Mouse (Mus musculus): ENCODE measurements around the gene Brd1. TPM values are rescaled to one million over a fixed set of nuclear protein-coding genes. Genes with fewer than 3 reads are reported as not detected.
A peak's percentile ranks its signal among the peaks of the same experiment; 100 is the strongest.
"Not testable (repeated sequence)": the region's sequence is repeated elsewhere in the genome, so short reads cannot be mapped to it uniquely, and the experiment has no call there.

Gene Brd1
- 10 to 100 TPM; 51.7 to 58.7 TPM for total RNA-seq (2021)
- long read RNA-seq, full-length matches to known transcripts, result 2 of 30 reads
- long read RNA-seq, partial matches to known transcripts, result 13 of 30 reads
- long read RNA-seq, other reads (novel, unspliced or antisense), result 15 of 30 reads

DNA sequence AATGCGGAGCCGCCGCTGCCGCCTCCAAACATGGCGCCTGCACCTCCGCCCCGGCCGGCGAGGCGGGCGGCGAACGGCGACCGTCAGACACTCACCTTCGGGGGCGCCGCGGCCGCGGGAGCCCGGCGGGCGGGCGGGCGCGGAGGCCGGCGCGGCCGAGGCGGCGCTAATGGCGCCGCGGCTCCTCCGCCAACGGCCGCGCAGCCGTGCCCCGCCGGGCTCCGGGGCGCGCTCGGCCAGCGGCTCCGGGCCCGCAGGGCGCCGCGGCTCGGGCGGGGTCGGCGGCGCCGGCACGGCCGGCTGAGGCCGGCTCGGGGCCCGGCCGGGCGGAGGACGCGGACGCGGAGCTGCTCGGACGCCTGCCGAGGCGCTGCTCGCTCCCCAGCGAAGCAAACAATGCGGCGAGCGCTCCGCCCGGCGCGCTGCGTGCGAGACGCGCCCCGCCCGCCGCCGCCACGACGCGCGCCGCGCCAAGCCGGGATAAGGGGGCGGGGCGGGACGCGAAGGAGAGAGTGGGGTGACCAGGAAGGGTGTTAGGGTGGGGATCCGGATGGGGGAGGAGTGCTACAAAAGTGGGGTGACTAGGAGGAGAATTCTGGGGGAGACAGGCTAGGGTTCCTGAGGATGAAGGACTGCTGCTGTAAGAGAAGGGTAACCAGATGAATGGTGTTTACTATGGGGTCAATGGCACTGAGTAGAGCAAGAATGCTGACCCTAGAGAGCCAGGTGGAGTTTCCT, at the start of gene Brd1:
Brd1 (minus strand) TSS at position 400 of the 738 bp plus-strand sequence.
- peak; percentile 77 to 87 for DNase-seq (ENCODE audit: low spot score in 2 of 2)

- DNase-seq (ENCODE audit: low spot score in 2 of 2), result not testable (repeated sequence)
These were observed 40.6 kb upstream of the Brd1 start for GRCm38 (mm10) chr15:88774630-88775029.

DNA sequence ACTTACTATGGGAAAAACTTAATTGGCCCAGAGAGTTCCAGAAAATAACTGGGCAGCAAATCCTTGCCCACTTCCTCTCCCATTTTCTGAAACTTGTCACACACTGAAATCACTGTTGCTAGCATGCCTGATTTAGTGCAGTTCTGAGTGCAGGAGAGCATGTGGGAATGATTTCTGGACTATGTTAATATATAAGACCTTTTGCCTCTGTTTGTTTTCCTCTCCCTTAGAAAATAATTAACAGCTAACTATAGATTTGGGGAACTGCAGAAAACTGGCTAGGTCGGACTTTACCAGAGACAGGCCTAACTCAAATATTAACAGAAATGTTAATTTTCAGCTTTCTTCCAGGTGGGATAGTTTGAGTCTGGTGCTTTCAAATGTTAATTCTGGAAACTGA, 34.5 kb upstream of the Brd1 start:
- DNase-seq (ENCODE audit: low spot score in 2 of 2), result no peak

DNA sequence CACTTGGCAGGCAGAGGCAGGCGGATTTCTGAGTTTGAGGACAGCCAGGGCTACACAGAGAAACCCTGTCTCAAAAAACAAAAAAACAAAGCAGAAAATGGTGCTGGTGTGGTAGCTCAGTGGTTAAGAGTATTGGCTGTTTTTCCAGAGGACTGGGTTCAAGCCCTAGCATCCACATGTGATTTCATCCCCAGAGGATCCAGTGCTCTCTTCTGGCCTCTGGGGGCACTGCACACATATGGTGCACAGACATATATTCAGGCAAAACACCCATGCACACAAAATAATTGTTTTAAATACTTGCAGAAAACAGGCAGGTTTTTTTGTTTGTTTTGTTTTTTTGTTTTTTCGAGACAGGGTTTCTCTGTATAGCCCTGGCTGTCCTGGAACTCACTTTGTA, 32.1 kb upstream of the Brd1 start:
- not testable (repeated sequence) for DNase-seq (ENCODE audit: low spot score in 2 of 2)

- no peak for DNase-seq (ENCODE audit: low spot score in 2 of 2)
These were observed 27.5 kb upstream of the Brd1 start for GRCm38 (mm10) chr15:88761551-88761950.

GRCm38 (mm10) chr15:88758061-88758460, 24.0 kb upstream of the Brd1 start:
- DNase-seq (ENCODE audit: low spot score in 2 of 2), result no peak

GRCm38 (mm10) chr15:88755761-88756160, 21.7 kb upstream of the Brd1 start:
- DNase-seq (ENCODE audit: low spot score in 2 of 2), result no peak

DNA sequence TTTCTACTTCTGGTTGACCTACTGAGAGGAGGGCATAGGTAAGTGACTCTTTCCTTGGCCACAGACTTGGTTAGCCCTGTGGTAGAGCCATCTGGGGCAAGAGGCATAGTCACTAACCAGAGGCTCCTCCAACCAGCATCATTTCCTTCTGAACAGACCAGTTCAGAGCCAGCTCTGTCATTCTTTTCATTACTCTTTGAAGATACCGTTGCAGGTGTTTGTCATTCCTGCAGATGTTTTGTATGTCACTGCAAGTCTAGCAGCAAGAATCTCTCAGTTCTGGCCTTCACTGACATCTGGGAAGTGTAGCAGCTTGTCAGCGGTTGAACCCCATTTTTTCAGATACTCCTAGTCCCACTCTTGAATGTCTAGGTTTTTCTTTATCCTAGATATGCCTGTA, 20.9 kb upstream of the Brd1 start:
- DNase-seq (ENCODE audit: low spot score in 2 of 2), result no peak

GRCm38 (mm10) chr15:88752403-88752733, 18.3 kb upstream of the Brd1 start:
- no peak for DNase-seq (ENCODE audit: low spot score in 2 of 2)

- peak; percentile 50 to 59 for DNase-seq (ENCODE audit: low spot score in 2 of 2)
These were observed 17.8 kb upstream of the Brd1 start, which contains the start of gene Zbed4 for GRCm38 (mm10) chr15:88751564-88752402. Zbed4 (plus strand) TSS chr15:88751660.

DNA sequence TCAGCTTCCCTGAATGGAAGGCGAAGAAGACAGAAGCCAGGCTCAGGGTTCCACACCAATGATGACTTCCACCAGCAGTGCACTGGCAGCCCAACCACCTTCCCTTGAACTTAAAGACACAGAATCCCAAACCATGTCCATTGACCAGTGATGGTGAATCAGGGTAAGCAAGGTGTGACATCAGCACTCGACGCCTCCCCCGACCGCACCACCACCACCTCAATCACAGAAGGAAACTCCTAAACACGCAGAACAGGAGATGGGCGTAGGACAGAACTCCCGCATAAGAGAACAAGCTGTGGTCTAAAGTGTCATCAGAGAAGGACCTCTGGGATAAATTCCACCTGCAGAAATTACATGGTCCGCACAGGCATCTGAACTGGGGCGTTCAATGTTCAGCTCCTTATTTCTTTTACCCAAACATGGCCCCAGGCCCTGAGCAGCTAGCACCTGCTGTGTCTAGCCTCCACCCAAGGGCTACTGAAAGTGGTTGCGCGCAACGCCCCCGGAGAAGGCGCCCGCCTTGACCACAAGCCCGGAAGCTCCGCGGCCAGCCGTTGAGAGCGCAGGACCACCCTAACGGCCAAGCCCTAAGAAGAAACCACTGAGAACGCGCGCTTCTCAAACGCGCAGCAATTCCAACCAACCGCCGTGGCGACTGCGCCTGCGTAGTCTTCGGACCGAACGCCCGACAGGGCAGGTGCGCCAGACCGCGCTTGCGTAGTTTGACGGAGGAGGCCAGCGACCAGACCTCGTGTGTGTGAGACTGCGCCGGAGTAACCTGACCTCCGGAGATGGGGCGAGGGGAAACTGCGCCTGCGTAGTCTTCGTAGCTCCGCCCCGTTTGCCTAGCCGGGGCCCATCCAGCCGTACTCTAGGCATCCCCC, 16.9 kb upstream of the Brd1 start:
- peak; percentile 97 to 98 for DNase-seq (ENCODE audit: low spot score in 2 of 2)

- no peak for DNase-seq (ENCODE audit: low spot score in 2 of 2)
These were observed 16.0 kb upstream of the Brd1 start for GRCm38 (mm10) chr15:88750032-88750431.

DNA sequence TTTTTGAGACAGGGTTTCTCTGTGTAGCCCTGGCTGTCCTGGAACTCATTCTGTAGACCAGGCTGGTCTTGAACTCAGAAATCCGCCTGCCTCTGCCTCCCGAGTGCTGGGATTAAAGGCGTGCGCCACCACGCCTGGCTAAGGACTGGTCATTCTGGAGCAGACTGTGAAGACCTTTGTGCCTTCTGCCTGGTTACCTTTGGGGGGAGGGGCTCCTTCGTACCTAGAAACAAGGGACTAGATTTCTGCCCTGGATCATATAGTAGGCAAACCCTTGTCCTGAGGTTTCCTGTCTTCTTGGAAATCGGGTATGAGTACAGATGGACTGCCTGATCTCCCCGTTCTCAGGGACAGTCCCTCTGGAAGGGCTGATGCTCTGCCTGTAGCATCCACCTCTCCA, 15.6 kb upstream of the Brd1 start:
- DNase-seq (ENCODE audit: low spot score in 2 of 2), result not testable (repeated sequence)

- DNase-seq (ENCODE audit: low spot score in 2 of 2), result no peak
These were observed 11.9 kb upstream of the Brd1 start for GRCm38 (mm10) chr15:88745926-88746325.

GRCm38 (mm10) chr15:88745347-88745746, 11.3 kb upstream of the Brd1 start:
- no peak for DNase-seq (ENCODE audit: low spot score in 2 of 2)

GRCm38 (mm10) chr15:88743371-88743770, 9.3 kb upstream of the Brd1 start:
- DNase-seq (ENCODE audit: low spot score in 2 of 2), result not testable (repeated sequence)

GRCm38 (mm10) chr15:88741366-88741765, 7.3 kb upstream of the Brd1 start:
- no peak for DNase-seq (ENCODE audit: low spot score in 2 of 2)

GRCm38 (mm10) chr15:88738466-88738865, 4.4 kb upstream of the Brd1 start:
- DNase-seq (ENCODE audit: low spot score in 2 of 2), result no peak

GRCm38 (mm10) chr15:88736166-88736565, 2.1 kb upstream of the Brd1 start:
- no peak for DNase-seq (ENCODE audit: low spot score in 2 of 2)

DNA sequence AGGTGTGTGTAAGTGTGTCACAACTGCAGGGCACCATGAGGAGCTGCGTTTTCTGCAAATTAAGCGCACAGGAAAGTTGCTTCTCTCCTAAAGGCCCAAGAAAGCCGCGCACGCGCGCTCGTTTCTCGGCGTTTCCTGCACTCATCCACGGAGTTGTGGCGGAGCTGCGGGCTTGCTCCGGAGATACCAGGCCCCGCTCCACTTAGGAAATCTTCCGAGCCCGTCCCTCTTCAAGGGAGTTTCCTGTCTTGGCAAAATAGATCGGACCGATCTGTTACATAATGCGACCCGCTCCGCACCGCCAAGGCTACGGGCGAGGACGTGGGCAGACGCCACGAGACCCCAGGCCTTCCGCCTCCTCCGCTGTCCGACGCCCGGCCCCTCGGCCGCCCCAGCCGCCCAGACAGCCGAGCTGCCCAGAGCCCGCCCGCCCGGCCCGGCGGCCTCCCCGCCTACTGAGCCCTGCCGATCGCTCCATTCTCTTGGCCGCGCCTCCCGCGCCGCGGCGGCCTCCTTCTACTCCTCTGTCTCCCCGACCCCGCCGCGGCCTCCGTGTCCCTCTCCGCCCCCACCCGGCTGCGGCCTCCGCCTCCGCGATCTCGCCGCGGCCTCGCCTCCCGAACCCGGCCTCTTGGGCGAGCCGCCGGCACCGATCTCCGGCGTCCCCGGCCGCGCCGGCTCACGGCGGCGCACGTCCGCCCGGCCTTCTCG, 837 bp downstream of the Brd1 start:
- peak; percentile 45 to 71 for DNase-seq (ENCODE audit: low spot score in 2 of 2)

Measured in layer of hippocampus, postnatal 10 days (tissue).